Mouse (Mus musculus): ENCODE measurements around the gene Rnf186.
"Not testable (repeated sequence)": the region's sequence is repeated elsewhere in the genome, so short reads cannot be mapped to it uniquely, and the experiment has no call there.

The Rnf186 gene

DNA sequence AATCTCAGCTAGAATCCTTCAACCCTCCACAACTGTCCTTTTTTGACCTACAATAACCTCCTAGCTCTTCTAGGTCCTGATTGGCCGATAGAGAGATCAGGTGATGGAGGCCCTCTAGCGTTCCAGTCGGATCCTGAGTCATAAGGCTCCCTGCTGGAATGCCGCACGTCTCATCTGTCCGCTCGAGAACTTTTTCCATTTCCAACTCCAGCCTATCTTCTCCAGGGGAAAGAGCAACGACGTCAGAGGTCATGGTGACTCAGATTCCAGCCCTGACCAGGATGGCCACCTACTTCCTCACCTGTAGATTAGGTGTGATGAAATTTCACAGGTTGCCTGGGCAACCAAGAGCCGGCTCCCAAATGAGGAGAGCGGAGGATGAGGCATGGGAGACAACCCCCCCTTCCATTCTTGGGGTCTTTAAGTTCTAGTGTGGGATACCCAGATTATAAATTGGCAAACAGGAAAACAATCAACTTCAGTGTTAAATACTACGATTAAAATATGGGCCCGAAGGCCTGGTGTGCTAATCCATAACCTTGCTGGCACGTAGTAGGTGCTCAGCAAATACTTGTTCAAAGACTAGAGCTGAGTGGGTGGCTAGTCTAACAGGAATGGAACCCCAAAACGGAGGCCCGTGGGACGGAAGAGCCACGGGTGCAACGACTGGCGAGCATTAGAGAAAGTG lies 5.4 kb downstream of the Rnf186 start:
- peak; percentile 46 to 52 for DNase-seq (ENCODE audit: low spot score in 2 of 2)

DNA sequence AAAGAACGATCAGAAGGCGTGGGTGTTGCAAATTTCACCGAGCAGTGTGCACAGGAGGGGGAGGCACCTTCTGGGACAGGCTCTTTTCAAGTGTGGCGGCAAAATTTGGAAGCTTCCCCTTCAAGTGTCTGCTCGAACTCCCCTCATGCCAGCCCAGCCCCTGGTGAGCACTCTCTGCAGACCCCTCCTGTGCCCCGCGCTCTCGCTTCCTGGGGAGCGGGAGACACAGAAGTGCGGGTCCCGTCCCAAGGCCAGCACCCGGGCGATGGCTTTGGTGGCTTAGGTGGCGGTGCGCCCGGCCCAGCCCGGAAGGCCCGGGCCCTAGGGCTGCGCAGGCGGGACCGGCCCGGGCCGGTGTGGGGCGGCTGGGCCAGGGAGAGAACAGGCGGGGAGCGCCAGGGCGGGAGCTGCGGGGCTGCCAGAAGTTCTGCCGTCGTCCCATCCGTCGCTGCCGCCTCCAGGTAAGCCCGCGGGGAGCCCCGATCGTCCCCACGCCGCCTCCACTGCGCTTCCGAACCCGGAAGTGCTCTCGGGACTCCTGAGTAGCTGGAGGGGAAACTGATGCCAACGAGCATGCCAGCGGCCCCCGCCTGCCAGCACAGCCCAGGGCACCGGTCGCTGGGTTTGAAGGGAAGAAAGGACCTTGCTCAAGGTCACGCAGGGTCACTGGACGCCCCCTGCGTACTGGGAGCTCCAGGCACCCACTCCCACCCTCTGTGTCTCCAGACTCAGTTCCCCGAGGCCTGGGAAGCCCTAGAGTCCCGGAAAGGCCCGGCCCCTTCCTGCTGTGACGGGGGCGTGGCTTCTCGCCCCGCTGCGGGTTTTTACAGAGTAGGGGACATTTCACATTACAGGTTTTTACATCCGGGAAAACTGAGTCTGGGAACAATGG lies 6.2 kb downstream of the Rnf186 start, which contains the start of gene Tmco4:
Gene Tmco4 (plus strand): TSS at position 62 of the 892 bp plus-strand sequence.
- DNase-seq (ENCODE audit: low spot score in 2 of 2), result peak; percentile 67 to 75

GRCm38 (mm10) chr4:138973719-138974115 lies 6.8 kb downstream of the Rnf186 start:
- no peak for DNase-seq (ENCODE audit: low spot score in 2 of 2)

DNA sequence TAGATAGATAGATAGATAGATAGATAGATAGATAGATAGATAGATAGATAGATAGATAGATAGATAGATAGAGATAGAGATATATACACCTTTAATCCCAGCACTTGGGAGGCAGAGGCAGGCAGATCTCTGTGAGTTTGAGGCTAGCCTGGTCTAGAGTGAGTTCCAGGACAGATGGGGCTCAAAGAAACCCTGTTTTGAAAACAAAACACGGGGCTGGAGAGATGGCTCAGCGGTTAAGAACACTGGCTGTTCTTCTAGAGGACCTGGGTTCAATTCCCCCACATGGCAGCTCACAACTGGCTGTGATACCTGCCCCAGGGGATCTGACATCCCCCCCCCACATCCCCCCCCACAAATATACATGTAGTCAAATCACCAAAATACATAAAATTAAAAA lies 7.6 kb downstream of the Rnf186 start:
- DNase-seq (ENCODE audit: low spot score in 2 of 2), result not testable (repeated sequence)

DNA sequence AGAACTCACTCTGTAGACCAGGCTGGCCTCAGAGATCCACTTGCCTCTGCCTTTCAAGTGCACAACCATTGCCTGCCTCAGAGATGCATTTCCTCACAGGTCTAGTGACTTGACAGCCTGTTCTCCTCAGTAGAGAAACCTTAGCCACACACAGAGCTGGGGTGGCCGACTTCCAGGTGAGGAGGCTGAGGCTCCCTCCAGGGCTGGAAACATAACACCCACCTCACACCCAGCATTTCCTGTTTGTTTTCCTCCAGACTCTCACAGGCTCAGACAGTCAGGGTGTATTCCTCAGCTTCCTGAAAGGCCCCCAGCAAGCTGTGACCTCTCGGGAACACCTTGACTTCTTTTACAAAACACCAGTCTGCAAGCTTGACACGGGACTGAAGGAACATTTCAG lies 8.3 kb downstream of the Rnf186 start:
- no peak for DNase-seq (ENCODE audit: low spot score in 2 of 2)

DNA sequence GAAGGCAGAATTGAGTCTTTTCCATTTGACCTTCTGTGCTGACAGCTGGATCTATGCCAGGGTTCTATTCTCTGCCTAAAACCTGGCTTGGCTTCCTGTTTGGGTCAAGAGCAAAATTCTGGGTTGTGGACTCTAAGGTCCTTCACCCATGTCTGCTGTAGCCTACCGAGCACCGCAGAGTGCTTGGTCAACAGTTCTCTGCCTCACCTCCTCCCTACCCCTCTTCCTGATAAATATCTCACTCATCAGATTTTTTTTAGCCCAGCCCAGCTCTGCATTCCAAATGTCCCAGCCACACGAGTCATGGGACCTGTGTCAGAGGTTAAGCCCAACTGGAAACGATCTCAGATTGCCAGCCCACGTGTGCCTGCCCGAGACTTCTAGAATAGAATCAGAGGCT lies 9.1 kb downstream of the Rnf186 start:
- no peak for DNase-seq (ENCODE audit: low spot score in 2 of 2)

DNA sequence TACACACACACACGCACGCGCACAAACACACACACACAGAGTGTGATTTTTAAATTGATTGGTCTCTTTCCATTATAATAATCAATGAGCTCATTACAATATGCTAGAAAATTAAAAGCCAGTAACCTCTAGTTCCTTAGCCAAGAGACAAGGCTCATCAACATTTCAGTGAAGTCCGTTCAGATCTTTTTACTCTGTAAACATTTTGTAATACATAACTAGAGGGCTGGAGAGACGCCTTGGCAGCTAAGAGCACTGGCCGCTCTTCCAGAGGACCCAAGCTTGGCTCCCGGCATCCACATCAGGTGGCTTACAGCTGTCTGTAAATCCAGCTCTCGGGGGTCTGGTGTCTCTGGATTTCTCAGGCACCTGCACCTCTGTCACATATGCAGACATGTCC lies 13.1 kb downstream of the Rnf186 start:
- no peak for DNase-seq (ENCODE audit: low spot score in 2 of 2)

DNA sequence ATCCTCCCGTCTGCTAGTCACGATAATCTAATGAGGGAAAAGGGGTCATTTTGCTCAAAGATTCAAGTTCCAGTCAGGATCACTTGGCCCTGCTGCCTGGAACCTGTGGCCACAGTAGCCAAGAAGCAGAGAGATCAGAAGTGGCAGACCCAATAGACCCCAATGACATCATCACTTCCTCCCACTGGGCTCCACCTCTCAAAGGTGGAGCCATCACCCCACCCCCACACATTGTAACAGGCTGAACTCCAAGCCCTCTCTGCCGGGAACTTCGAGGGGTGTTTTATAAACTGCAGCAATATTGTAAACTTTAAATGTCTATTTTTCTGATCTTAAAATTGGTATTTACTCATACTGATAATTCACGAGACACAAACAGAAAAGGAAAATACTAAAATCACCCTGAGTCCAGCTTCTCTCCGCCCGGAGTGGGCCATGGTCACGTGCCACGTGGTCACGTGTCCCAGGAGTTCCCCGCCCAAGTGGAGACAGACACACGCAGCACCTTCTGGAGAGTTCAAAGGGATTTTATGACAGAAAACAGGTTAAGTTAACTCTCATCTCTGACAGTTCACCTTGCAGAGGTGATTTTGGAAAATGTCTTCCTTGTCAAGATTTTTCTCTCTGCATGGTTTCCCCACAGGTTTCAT lies 14.0 kb downstream of the Rnf186 start:
- no peak for DNase-seq (ENCODE audit: low spot score in 2 of 2)

DNA sequence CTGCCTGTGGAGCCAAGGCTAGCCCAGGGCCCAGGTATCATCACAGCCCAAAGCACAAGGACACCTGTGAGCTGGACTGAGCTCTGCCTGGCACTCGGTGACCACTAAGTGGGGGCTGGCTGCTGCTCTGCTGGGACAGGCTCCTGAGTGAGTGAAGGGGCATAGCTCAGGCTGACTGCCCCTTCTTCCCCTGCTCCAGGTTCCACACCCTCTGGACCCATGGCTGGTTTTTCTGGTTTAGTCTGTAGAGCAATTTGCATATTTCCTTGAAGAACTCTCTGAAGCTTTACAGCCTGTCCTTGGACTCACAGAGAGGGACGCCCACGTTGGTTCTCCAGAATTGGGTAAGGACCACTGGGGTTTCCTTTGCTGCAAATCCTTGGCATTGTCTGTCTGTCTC lies 16.5 kb downstream of the Rnf186 start:
- DNase-seq (ENCODE audit: low spot score in 2 of 2), result no peak

GRCm38 (mm10) chr4:138984744-138985143 lies 17.8 kb downstream of the Rnf186 start:
- no peak for DNase-seq (ENCODE audit: low spot score in 2 of 2)

- no peak for DNase-seq (ENCODE audit: low spot score in 2 of 2)
Observed at GRCm38 (mm10) chr4:138986280-138986679, 19.4 kb downstream of the Rnf186 start.

- no peak for DNase-seq (ENCODE audit: low spot score in 2 of 2)
Observed at GRCm38 (mm10) chr4:138994389-138994788, 27.5 kb downstream of the Rnf186 start.

- DNase-seq (ENCODE audit: low spot score in 2 of 2), result peak; percentile 13 to 59
Observed at GRCm38 (mm10) chr4:138996410-138996809, 29.5 kb downstream of the Rnf186 start.

DNA sequence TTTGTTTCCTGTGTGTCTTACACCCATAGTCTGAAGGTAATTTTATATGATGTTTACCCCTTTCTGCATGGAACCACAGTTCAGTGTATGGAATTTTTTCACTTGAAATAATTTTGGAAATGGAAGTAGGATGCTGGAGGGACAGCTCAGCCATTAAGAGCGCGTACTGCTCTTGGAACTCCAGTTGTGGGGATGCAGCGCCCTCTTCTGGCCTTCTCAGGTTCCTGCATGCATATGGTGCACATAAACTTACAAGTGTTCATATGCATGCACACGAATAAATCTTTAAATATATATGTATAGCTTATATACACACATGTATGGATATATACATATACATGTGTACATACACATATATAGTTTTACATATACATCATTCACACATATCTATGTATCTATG lies 30.2 kb downstream of the Rnf186 start:
- DNase-seq (ENCODE audit: low spot score in 2 of 2), result no peak

DNA sequence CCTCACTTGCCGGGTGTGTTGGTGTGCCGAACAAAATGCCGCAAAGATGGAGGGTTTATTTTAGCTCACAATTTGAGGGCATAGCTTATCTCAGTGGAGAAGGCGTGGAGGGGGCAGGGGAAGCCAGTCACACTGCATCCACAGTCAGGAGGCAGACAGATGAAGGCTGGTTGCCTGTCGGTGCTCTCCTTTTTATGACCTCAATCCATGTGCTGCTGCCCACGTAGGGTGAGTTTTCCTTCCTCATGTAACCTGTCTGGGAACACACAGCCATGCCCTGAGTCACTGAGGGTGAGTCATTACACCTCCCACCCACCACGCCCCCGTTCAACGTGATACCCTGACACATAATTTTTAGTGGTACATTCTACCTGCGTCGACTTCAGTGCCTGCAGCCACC lies 31.7 kb downstream of the Rnf186 start:
- DNase-seq (ENCODE audit: low spot score in 2 of 2), result no peak

GRCm38 (mm10) chr4:139001026-139001425 lies 34.1 kb downstream of the Rnf186 start:
- no peak for DNase-seq (ENCODE audit: low spot score in 2 of 2)

DNA sequence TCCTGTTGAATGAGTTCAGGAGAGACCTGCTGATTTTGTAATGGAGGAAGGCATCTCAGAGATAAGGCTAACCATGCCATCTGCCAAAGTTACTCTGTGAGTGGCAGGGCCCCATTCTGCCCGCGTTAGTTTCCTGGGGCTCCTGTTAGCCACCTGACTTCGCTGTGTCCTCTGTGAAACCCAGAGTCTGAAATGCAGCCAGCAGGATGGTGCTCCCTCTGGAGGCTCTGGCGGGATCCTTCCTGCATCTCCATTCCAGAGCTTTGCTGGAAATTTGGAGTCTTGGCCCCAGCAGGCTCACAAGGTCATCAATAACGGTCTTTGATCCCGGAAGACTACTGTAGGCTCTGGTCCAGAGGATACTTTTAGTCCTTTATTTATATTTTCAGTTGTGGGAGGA lies 34.5 kb downstream of the Rnf186 start:
- DNase-seq (ENCODE audit: low spot score in 2 of 2), result no peak

DNA sequence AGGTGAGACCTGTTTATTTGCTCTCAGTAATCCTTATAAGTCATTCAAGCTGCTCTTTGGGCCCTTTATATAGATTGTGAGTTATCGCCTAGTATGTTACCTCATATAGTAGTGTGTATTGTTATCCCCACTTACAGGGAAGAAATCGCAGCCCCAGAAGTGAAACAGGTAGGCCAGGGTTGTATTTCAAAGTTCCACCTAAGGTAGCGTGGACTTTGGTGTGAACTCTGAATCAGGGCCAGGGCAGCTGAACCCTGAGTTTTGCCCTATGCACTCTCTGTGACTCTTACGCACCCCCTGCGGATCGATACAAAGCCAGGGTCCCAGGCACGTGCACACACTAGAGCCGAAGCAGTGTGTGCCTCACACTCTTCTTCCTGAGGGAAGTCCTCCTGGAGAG lies 37.2 kb downstream of the Rnf186 start:
- DNase-seq (ENCODE audit: low spot score in 2 of 2), result no peak

DNA sequence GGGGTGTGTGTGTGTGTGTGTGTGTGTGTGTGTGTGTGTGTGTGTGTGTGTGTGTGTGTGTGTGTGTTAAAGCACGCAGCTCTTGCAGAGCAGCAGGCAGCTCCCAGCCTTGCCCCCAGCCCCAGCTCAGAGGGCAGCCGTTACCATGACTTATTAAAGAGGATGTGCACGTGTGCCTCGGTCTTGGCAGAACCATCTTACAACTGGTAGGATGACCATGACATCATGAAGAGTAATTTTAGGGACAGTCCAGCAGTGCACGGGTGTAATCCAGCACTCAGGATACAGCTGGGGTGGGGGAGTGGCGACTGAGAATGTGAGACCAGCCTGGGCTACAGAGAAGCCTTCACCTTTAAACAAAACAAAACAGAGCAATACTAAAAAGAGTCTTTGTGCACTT lies 38.3 kb downstream of the Rnf186 start:
- DNase-seq (ENCODE audit: low spot score in 2 of 2), result no peak

- no peak for DNase-seq (ENCODE audit: low spot score in 2 of 2)
Observed at GRCm38 (mm10) chr4:139007353-139007752, 40.4 kb downstream of the Rnf186 start.

- DNase-seq (ENCODE audit: low spot score in 2 of 2), result no peak
Observed at GRCm38 (mm10) chr4:139007981-139008536, 41.1 kb downstream of the Rnf186 start.

- no peak for DNase-seq (ENCODE audit: low spot score in 2 of 2)
Observed at GRCm38 (mm10) chr4:139011201-139011702, 44.3 kb downstream of the Rnf186 start.

Measured in spleen, postnatal 10 days (tissue).